Mouse (Mus musculus): ENCODE results near the gene 4933430I17Rik.
"Not testable (repeated sequence)": the region's sequence is repeated elsewhere in the genome, so short reads cannot be mapped to it uniquely, and the experiment has no call there.

- not testable (repeated sequence) for TF ChIP-seq HCFC1 (IDR thresholded peaks at IDR 0.05; ENCODE audit: low read depth, low read length); EP300 (IDR thresholded peaks at IDR 0.05; ENCODE audit: low read depth in 1 of 2, low read length in 2 of 2); MXI1 (IDR thresholded peaks at IDR 0.05; ENCODE audit: low read depth, low read length); MAX (IDR thresholded peaks at IDR 0.05; ENCODE audit: low read length); ELF1 (IDR thresholded peaks at IDR 0.05; ENCODE audit: low read depth, low read length); CTCF (IDR thresholded peaks at IDR 0.05 in 2 of 3, conservative IDR thresholded peaks at IDR 0.05 in 1 of 3; ENCODE audit: control insufficient read depth in 1 of 3, insufficient read depth in 1 of 3, low read depth in 2 of 3, low read length in 3 of 3, poor library complexity in 1 of 3, severe bottlenecking in 1 of 3); NELFE (IDR thresholded peaks at IDR 0.05; ENCODE audit: low read depth, low read length); POLR2AphosphoS5 (IDR thresholded peaks at IDR 0.05; ENCODE audit: borderline replicate concordance, low read depth, low read length); RCOR1 (IDR thresholded peaks at IDR 0.05; ENCODE audit: low read depth, low read length); UBTF (IDR thresholded peaks at IDR 0.05; ENCODE audit: borderline replicate concordance, insufficient read depth, low read depth, low read length)
Observed at GRCm38 (mm10) chr4:62479593-62479936, 45.6 kb upstream of the 4933430I17Rik start.

Data from MEL (cell line).